Mouse (Mus musculus): ENCODE data around the gene Thra.

- TF ChIP-seq POLR2A (IDR thresholded peaks at IDR 0.05; ENCODE audit: low read depth, low read length) (no peak), CTCF (IDR thresholded peaks at IDR 0.05; ENCODE audit: extremely low read depth, insufficient read length, insufficient replicate concordance, low read depth, low read length) (no peak)
These were observed 5.8 kb downstream of the Thra start for GRCm38 (mm10) chr11:98745932-98746853.

Measured in small intestine, adult 2 months (tissue).